Mouse (Mus musculus) midbrain, embryonic 15.5 days (tissue): ENCODE data around the gene Muc15. TPM values are rescaled to one million over a fixed set of nuclear protein-coding genes. Genes with fewer than 3 reads are reported as not detected.

Experiments
- ATAC-seq: fragments of 200-750 bp; cut with Nextera tagmentation; replicated peaks from 2 replicates; pipeline ENCODE4 v1.8.0; 2017; ENCODE audit warnings: moderate TSS enrichment
- H3K27ac ChIP-seq: fragments of 300-500 bp; sonication (generic); 2 replicates; pipeline ENCODE4 v1.5.1; 2015; ENCODE audit warnings: mild to moderate bottlenecking, inconsistent platforms
- H3K27me3 ChIP-seq: fragments of 300-500 bp; sonication (generic); replicated peaks from 2 replicates; pipeline ENCODE4 v1.6.1; 2015; ENCODE audit warnings: inconsistent platforms
- H3K36me3 ChIP-seq: fragments of 300-500 bp; sonication (generic); replicated peaks from 2 replicates; pipeline ENCODE4 v1.6.1; 2015; ENCODE audit warnings: inconsistent platforms
- H3K4me1 ChIP-seq: fragments of 300-500 bp; sonication (generic); 2 replicates; pipeline ENCODE4 v1.6.1; 2015; ENCODE audit warnings: inconsistent platforms
- H3K4me2 ChIP-seq: fragments of 300-500 bp; sonication (generic); 2 replicates; pipeline ENCODE4 v1.6.1; 2015; ENCODE audit warnings: inconsistent platforms, mild to moderate bottlenecking, moderate library complexity
- H3K4me3 ChIP-seq: fragments of 300-500 bp; sonication (generic); 2 replicates; pipeline ENCODE4 v1.5.1; 2015; ENCODE audit warnings: mild to moderate bottlenecking, inconsistent platforms
- H3K9ac ChIP-seq: fragments of 300-500 bp; sonication (generic); 2 replicates; pipeline ENCODE4 v1.6.1; 2015; ENCODE audit warnings: mild to moderate bottlenecking, inconsistent platforms
- H3K9me3 ChIP-seq: fragments of 300-500 bp; sonication (generic); 2 replicates; pipeline ENCODE4 v1.6.1; 2016; ENCODE audit warnings: inconsistent platforms
- WGBS: fragments of 180-500 bp; shearing (Covaris S2); methylation state at CpG from one replicate; pipeline ENCODE4 v1.1.7; 2015; ENCODE audit warnings: mixed read lengths; 5-methylcytosine and 5-hydroxymethylcytosine counted together
- polyA plus RNA-seq: library from polyadenylated mRNA; unstranded; fragments of >200 nt; fragmentation: Nextera tagmentation; extraction: Ambion mirVana; gene quantifications from 2 replicates; pipeline ENCODE4 v1.2.1, GENCODE M21; 2015

Muc15 gene
- polyA plus RNA-seq: 0.10 and 0.17 TPM in 2 replicates

DNA sequence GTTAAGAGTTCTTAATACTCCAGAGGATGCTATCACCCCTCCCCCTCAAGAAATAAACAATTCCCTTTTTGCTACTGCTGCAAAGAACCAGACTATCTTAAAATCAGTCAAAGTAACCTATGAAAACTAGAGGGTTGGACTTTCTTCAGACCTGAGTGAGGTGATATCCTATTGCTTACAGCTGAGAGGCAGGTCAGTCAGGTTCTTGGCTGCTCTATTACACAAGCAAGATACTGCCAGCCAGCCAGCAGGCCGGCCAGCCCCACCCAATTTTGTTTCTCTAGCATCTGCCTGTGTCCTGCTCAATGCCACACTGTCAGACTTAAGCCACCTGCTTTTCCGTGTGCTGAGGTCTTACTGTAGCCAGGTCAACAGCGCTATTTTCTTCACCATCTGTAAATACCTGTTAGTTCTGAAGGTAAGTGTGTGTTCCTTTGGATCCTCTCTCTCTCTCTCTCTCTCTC lies at the start of gene Muc15:
TSS of gene Muc15 (plus strand) at position 51 of the 464 bp plus-strand sequence.
- Histone ChIP-seq H3K36me3 (no peaks in the 10 kb centered on the region), H3K27me3 (no peaks in the 10 kb centered on the region), H3K9me3 (no peaks in the 10 kb centered on the region), H3K9ac (no peak within 1 kb of the TSS), H3K4me1 (no peaks in the 10 kb centered on the region), H3K4me3 (no peak within 1 kb of the TSS), H3K4me2 (no peak within 1 kb of the TSS), H3K27ac (no peak within 1 kb of the TSS)
- WGBS: 56% methylated on average over 3 of the region's 3 CpGs
- no peak for ATAC-seq

DNA sequence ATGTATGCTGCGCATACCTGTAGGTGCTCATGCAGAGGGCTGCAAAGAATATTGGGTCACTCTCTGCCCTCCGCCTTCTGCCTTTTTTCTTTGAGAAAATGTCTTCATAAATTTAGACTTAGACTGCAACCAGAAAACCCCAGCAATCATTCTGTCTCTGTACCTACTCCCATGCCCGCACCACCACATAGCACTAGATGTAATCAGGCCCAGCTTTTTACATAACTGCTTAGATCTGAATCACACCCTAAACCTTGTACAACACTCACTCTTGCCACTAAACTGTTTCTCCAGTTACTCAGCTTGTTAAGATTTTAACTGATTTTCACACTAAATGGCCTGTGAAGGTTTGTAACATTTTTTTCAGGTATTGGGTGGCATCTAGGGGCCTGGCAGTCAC lies 11.7 kb upstream of the Muc15 start:
- Histone ChIP-seq H3K4me2 (no peak overlapping the region), H3K27me3 (no peaks in the 10 kb centered on the region), H3K9me3 (no peaks in the 10 kb centered on the region), H3K36me3 (no peaks in the 10 kb centered on the region), H3K4me3 (no peak overlapping the region), H3K4me1 (no peaks in the 10 kb centered on the region), H3K27ac (no peak overlapping the region), H3K9ac (no peak overlapping the region)
- 97% methylated on average over 3 of the region's 3 CpGs for WGBS
- ATAC-seq: no peak

DNA sequence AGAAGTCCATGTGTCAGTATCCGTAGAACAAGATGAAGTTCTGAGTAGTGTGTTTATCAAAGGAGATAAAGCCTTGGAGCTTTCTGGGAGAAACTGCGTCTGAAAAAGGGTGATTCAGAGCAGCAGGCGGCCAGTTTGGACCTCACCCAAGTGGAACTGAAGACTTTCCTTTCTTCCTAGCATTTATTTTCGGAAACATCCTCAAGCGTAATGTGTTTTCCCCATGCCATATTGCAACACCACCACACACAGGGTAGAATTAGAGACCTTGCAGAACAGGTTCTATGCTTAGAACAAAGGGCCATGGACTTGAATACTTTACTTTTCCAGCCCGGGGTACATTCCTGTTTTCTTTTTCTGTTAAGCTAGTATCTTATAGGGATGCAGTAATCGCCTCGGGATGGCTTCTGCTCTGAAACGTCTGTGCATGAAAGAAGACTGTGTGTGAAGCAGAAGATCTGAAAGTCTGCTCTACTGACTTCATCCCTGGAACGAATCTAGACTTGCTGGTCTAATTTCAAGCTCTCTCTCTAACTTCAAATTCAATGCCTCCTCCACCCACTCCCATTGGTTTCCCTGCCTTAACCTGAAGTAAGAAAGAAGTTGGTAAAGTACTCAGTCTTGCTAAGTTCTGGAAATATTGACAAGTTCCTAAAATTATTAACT lies 11.0 kb upstream of the Muc15 start:
- no peaks in the 10 kb centered on the region for H3K36me3 ChIP-seq
- no peak overlapping the region for H3K27ac ChIP-seq
- H3K9ac ChIP-seq: no peak overlapping the region
- H3K9me3 ChIP-seq: no peaks in the 10 kb centered on the region
- H3K4me3 ChIP-seq: no peak overlapping the region
- no peak for ATAC-seq
- no peaks in the 10 kb centered on the region for H3K27me3 ChIP-seq
- WGBS: 80% methylated on average over 10 of the region's 10 CpGs
- H3K4me2 ChIP-seq: no peak overlapping the region
- H3K4me1 ChIP-seq: no peaks in the 10 kb centered on the region

DNA sequence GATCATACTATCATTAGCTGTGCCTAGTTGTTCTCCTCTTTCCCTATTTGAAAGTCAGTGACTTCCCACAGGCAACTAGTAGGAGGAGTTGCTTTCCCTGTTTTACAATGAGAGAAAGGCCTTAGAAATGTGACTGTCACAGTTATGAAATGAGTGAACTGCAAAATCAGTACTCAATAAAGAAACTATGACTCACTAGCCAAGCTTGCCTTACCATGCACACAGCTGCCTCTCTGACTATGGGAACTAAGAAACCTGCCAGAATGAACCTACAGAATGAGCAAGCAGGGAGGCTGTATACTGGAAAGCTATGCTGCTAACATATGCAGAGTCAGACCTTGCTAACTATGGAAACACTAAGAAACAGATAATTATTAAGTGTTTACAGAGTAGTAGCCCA lies 2.1 kb upstream of the Muc15 start:
- H3K27me3 ChIP-seq: no peaks in the 10 kb centered on the region
- H3K4me3 ChIP-seq: no peak overlapping the region
- no peak overlapping the region for H3K4me2 ChIP-seq
- H3K27ac ChIP-seq: no peak overlapping the region
- no peak overlapping the region for H3K9ac ChIP-seq
- no peaks in the 10 kb centered on the region for H3K9me3 ChIP-seq
- no peaks in the 10 kb centered on the region for H3K4me1 ChIP-seq
- no peak for ATAC-seq
- no peaks in the 10 kb centered on the region for H3K36me3 ChIP-seq

DNA sequence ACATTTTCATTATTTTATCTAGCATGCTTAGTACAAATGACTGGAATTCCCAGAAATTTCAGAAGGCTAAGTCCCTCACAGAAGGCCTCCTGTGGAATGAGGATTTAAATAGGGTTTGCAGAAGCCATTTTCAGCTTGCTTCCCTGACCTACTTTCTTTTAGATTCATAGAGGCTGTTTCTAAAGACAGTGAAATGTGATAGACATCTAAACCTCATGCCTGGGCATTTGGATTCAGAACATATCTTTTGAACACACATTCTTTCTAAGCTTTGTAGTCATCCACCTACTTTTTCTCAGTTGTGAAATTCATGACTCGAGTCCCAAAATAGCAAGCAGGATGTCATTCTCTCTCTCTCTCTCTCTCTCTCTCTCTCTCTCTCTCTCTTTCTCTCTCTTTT lies 1.1 kb downstream of the Muc15 start:
- Histone ChIP-seq H3K9ac (no peak overlapping the region), H3K27ac (no peak overlapping the region), H3K27me3 (no peaks in the 10 kb centered on the region), H3K9me3 (no peaks in the 10 kb centered on the region), H3K4me1 (no peaks in the 10 kb centered on the region), H3K4me3 (no peak overlapping the region), H3K4me2 (no peak overlapping the region), H3K36me3 (no peaks in the 10 kb centered on the region)
- 83% methylated on average over 1 of the region's 1 CpGs for WGBS
- ATAC-seq: no peak

DNA sequence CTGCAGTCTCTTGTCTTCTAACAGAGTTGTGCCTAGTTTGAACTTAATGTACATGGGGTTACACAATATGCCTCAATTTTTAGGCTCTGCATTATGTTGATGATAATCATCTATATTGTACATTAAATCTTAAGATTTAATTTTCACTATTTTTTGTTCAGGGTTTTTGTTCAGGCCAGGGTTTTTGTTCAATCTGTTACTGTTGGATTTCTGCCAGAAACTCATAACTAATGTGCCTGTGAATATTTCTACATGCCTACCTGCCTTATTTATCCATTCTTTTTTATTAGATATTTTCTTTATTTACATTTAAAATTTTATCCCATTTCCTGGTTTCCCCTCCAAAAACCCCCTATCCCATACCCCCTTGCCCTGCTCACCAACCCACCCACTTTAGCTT lies 5.0 kb downstream of the Muc15 start:
- Histone ChIP-seq H3K4me3 (no peak overlapping the region), H3K27ac (no peak overlapping the region), H3K36me3 (no peaks in the 10 kb centered on the region), H3K4me1 (no peaks in the 10 kb centered on the region), H3K4me2 (no peak overlapping the region), H3K9me3 (no peaks in the 10 kb centered on the region), H3K9ac (no peak overlapping the region), H3K27me3 (no peaks in the 10 kb centered on the region)
- no peak for ATAC-seq

DNA sequence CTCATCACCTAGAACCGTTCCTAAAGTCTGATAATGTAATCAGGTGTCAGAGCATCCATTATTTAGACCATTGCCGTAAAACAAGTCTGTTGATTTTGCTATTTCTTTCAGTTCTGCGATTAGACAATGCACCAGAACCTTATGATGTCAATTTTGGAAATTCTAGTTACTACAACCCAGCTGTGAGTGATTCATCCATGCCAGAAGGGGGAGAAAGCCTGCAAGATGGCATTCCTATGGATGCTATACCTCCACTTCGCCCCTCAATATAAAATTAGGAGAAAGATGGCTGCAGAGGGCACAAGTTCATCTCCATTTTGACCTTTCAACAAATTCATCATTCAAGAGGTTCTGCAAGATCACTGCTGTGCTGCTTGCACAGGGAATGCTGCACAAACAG lies 16.1 kb downstream of the Muc15 start:
- Histone ChIP-seq H3K27me3 (no peaks in the 10 kb centered on the region), H3K4me2 (no peak overlapping the region), H3K9me3 (no peaks in the 10 kb centered on the region), H3K4me3 (no peak overlapping the region), H3K9ac (no peak overlapping the region), H3K4me1 (no peaks in the 10 kb centered on the region), H3K36me3 (no peaks in the 10 kb centered on the region), H3K27ac (no peak overlapping the region)
- no peak for ATAC-seq
- WGBS: 86% methylated on average over 4 of the region's 4 CpGs

DNA sequence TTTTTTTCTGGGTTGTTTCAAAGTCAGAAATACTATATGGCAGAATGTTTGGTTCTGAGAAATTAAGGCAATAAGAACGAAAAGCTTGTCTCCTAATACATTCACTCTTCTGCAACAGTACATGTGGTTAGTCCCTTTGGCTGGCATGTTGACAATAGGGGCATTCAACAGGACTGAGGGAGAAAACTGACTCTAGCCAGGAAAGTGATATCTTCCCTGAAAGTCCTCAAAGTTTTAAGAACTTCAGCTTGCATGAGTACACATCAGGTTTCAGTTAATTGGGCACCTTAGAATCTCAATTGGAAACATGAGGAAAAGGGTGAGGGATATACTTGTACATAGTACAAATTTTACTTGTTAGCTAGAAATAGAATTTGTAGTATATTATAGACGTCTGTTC lies 16.8 kb downstream of the Muc15 start:
- Histone ChIP-seq H3K36me3 (no peaks in the 10 kb centered on the region), H3K4me1 (no peaks in the 10 kb centered on the region), H3K4me2 (no peak overlapping the region), H3K4me3 (no peak overlapping the region), H3K9ac (no peak overlapping the region), H3K9me3 (no peaks in the 10 kb centered on the region), H3K27ac (no peak overlapping the region), H3K27me3 (no peaks in the 10 kb centered on the region)
- no peak for ATAC-seq
- WGBS: 73% methylated on average over 2 of the region's 2 CpGs

DNA sequence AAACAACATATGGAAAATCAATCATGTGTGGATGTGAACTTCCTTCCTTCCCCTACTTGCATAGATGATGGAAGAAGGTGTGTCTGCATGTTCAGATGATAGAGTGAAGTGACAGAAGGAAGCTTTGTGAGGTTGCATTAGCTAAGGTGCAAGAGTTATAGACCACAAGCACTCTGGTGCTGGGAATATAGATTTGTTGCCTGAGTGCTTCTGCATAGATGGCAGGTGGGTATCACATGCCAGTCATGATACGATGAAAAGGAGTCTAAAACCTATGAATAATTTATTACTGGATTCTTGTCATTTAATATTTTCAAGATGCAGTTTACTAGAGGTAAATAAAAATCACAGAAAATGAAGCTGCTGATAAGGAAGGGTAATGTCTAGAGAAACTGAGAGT lies 18.6 kb downstream of the Muc15 start:
- Histone ChIP-seq H3K27me3 (no peaks in the 10 kb centered on the region), H3K4me3 (no peak overlapping the region), H3K4me1 (no peaks in the 10 kb centered on the region), H3K27ac (no peak overlapping the region), H3K36me3 (no peaks in the 10 kb centered on the region), H3K9ac (no peak overlapping the region), H3K4me2 (no peak overlapping the region), H3K9me3 (no peaks in the 10 kb centered on the region)
- peak; percentile 66; the same call in 1 of the 2 replicates for ATAC-seq
- 44% methylated on average over 1 of the region's 1 CpGs for WGBS

DNA sequence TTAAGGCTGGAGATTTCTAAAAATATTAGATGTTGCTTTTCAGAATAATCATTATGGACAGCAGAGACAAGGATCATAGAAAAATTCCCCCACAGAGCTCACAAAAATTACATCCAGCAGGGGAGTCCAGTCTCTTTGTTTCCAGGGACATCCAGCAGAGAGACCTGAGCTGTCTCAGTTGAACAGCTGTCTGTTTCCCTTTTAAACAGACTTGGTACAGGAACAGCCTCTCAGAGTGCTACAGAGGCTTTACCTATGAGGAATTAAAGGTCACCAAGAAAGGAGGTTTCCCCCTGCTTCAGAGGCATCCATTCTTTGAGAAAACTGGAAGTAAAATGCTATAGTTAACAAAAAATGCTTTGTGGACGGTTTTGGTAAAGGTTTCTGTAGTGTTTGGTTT lies 19.4 kb downstream of the Muc15 start:
- ATAC-seq: peak; percentile 85
- no peak overlapping the region for H3K27ac ChIP-seq
- H3K36me3 ChIP-seq: no peaks in the 10 kb centered on the region
- H3K4me1 ChIP-seq: no peaks in the 10 kb centered on the region
- H3K4me3 ChIP-seq: no peak overlapping the region
- H3K4me2 ChIP-seq: no peak overlapping the region
- no peaks in the 10 kb centered on the region for H3K27me3 ChIP-seq
- WGBS: 50% methylated on average over 1 of the region's 1 CpGs
- no peaks in the 10 kb centered on the region for H3K9me3 ChIP-seq
- H3K9ac ChIP-seq: no peak overlapping the region

DNA sequence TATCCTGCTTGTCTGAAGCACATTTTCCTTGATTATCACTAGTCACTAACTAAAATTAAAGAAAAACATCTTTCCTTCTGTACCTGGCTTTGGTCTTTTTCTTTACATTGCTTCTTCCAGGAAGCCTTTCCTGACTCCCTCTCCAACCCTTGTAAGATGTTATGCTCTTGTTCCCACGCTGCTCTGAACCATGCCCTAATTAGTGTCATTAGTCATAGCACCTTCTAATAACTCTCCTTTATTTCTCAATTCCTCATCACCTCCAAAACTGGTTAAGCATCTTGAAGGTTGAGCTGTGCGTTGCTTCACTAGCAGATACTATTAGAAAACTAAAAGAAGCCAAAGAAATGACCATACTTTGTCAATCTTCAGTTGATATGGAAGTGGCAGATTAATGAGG lies 36.4 kb downstream of the Muc15 start:
- ATAC-seq: no peak
- no peak overlapping the region for H3K9ac ChIP-seq
- H3K36me3 ChIP-seq: no peaks in the 10 kb centered on the region
- 91% methylated on average over 2 of the region's 2 CpGs for WGBS
- no peaks in the 10 kb centered on the region for H3K4me1 ChIP-seq
- no peaks in the 10 kb centered on the region for H3K27me3 ChIP-seq
- H3K4me2 ChIP-seq: no peak overlapping the region
- H3K27ac ChIP-seq: no peak overlapping the region
- no peaks in the 10 kb centered on the region for H3K9me3 ChIP-seq
- H3K4me3 ChIP-seq: no peak overlapping the region

DNA sequence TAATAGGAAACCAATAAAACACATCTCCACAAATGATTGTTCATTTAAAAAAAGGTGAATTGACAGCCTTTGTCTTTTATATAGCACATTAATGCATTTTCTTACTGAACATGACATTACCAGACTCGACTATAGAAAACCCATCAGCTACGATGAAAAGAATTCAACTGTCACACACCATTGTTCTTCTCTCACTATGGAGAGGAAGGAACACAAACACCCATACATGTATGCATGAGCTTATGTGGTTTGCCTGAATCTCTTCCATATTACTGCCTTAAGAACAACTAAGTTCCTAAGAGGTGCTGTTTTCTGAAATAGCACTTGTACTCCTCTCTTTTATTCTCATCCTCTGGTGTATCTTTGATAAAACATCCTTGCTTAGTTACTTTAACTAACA lies 38.3 kb downstream of the Muc15 start:
- Histone ChIP-seq H3K4me3 (no peak overlapping the region), H3K27me3 (no peaks in the 10 kb centered on the region), H3K36me3 (no peaks in the 10 kb centered on the region), H3K4me2 (no peak overlapping the region), H3K9ac (no peak overlapping the region), H3K27ac (no peak overlapping the region), H3K9me3 (no peaks in the 10 kb centered on the region), H3K4me1 (no peaks in the 10 kb centered on the region)
- ATAC-seq: no peak
- 35% methylated on average over 2 of the region's 2 CpGs for WGBS

DNA sequence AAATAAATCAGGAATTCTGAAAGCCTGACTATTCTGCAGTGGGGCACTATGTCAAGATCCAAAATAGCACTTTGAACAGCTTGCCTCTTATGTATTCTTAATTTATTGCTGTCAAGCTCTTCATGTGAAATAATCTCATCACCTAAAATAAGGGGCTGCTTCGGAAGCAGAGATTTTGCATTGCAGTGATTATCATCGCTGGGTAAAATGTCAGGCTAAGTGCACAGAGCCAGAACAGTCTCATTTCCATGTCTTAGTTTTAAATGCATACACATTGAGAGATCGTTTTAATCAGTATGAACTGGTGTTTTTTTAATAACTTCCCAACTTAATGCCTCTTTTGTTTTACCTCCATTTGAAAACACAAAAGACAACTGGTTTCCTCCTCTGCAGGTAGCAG lies 66.3 kb downstream of the Muc15 start:
- Histone ChIP-seq H3K27ac (no peak overlapping the region), H3K36me3 (no peaks in the 10 kb centered on the region), H3K9me3 (no peaks in the 10 kb centered on the region), H3K4me2 (no peak overlapping the region), H3K27me3 (no peaks in the 10 kb centered on the region), H3K4me1 (no peaks in the 10 kb centered on the region), H3K4me3 (no peak overlapping the region), H3K9ac (no peak overlapping the region)
- 70% methylated on average over 3 of the region's 3 CpGs for WGBS
- ATAC-seq: no peak
